Mouse (Mus musculus) thymus, postnatal 36 days (tissue): Measurements from ENCODE around the gene Lrp3.

Source experiments
- DNase-seq, 2 experiments: peaks; one replicate each; pipeline ENCODE4 v3.0.0; 2022; ENCODE audit warnings: mixed read lengths in 2 of 2

Lrp3 gene

DNA sequence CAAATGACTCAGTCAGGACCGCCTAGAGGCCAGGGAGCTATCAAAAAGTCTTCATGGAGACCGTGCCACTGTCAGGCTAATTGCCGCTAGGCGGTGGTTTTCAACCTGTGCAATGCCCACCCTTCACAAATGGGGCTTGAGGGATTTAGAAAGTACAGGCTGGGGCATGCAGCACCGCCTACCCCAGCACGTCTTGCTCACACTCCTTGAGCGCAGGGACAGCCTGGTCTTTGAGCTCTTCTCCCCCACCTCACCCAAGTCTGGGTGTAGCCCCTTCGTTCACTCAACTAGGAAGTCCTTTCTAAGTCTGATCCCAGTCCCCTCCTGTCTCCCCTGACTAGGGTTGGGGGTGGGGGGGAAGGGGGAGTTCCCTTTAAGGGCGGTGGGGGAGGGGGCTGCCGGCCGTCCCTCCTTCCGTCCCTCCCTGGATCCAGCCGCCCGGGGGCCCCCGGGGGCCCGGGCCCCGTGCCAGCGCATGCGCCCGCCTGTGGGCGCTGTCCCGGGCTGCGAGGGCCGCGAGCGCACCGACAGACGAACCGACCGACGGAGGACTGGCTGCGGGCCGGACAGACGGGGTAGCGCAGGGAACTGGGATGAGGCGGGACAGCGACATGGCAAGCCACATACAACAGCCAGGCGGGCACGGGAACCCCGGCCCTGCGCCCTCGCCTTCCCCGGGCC, 29.3 kb downstream of the Lrp3 start, which contains the start of gene Slc7a10:
Gene Slc7a10, plus strand, starts transcription at position 497 of the 681 bp plus-strand sequence.
- DNase-seq: no peak

DNA sequence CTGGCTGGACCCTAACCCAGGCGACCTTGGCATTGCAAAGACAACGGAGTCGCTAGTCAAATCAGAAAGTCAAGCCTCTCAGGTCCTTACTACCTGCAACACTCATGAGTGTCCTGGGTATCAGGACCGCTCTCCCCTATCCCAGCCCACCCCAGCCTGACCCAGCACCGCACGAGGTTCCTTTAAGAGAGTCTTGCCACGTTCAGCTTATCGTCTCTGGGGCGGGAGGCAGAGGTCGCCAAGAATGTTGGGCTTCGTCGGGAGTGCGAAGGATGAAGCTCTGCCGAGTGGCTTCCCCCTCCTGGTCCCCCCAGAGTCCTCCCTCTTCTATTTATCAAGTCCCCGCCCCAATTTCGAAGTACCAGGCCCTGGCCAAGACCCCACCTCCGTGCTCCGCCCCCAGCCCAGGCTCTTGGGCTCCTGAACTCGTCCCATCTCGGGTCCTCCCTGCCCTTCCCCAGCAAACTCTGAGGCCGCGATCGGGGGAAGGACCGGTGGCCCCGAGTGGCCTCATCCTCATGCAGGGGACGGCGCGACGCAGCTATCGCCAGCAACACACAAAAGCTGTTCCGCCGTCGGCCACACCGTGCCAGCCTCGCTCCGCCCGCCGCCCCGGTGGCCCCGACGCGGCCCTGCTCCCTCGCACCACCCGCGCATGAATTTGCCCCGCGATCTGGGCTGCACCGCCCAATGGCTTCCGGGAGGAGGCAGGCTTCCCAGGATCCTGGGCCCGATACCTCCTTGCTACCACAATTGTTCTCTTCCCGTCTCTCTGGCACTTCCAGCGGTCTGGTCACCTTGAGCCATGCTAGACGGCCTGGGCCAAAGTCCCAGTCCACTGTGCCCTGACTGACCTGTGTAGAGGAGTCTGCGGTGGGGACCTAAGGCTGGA, 30.2 kb downstream of the Lrp3 start:
- no peak for DNase-seq

DNA sequence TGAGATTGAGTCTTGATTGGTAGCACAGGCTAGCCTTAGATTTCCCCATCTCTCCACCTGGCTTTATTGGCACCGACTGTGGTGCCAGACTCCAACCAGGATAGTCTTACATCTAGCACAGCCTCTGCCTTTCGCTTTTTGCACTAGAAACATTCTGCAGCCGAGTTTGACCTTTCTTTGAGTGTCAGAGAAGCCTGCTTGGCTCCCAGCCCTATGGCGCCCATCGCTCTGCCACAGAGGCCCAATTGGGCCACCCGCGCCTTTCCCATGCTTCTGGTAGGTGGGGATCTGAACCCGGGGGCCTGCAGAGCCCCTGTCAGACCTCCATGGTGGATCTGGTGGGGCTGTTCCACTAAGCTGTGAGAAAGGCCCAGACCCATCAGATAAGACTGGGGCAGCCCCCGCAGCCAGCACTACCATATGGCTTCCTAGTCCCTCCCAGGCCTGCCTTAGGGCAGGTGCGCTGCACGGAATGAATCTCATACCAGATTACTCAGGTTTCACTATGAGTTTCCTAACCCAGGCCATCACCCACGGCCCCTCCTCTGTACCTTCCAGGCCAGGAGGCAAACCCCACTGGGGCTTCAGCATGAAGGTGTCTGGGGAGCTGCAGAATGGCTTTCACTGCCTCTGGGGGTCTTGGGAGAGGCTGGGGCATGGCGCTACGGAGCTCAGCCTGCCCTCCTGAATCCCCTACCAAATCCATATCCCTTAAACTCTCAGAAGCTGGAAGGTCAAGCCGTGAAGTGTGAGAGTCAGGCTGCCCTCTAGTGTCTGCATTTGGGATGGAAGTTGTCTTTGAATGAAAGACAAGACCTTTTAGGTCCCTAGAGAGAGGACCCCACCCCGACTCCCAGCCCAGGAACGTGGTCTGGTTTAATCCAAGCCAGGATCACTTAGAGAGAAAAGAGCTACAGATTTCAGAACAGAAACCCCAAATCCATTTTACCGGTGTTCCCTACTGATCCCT, 38.6 kb downstream of the Lrp3 start:
- DNase-seq: no peak

DNA sequence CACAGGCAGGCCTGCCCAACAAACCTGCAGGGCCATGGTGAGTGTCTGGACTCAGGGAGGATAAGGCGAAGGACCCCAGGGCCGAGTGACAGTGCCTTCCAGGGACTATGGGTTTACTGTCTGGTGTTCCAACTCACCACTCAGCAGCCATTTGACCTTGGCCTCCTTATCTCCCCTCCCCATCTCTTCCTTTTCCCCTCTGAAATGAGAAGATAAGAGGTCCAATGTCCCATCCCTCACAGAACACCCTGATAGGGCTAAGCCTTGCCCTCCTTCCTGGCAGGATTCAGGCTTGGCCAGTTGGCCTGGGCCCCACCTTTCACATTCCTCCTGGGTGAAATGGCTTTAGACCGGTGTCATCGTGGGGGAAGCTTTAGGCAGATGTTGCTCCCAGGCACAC, 39.8 kb downstream of the Lrp3 start:
- DNase-seq: no peak

DNA sequence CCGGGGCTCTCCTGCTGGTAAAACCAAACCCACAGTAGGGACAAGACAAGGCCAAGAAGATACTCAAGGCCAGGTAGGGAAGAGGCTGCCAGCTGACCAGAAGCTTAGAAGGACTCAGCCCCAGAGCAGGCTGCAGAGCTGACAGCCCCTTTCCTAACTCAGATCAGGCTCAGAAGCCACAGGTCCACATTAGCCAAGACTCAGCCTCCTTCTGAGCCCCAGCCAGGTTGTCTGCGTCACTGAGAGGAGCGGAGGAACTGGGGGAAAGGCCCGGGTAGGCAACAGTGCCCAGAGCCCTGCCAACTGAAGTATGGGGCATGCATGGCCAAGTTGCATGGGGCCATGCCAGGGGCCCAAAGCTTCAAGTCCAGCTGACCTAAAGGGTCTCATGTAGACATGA, 42.8 kb downstream of the Lrp3 start:
- no peak for DNase-seq

DNA sequence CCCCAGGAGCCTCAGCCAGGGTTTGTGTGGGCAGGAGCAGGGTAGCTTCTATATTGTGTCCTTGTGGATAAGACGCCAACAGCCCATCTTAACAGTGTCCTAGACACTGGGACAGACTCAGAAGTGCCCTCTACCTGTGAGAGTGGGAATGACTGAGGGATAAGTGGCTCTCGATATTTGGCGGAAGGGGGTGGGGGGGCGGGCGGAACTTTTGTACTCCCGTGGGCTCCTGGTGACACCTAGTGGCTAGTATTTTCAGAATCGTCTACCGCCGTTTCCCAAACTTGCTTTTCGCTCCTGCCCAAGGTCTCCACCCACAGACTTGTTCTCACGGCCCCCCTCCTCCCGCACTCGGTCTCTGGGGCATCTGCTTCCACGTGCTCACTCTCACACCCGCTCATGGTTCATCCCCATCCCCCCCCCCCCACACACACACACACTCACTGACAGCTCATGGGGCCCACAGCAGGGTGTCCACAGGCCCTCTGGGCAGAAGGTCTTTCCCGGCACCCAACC, 43.4 kb downstream of the Lrp3 start:
- DNase-seq: peak; percentile 32 to 37

DNA sequence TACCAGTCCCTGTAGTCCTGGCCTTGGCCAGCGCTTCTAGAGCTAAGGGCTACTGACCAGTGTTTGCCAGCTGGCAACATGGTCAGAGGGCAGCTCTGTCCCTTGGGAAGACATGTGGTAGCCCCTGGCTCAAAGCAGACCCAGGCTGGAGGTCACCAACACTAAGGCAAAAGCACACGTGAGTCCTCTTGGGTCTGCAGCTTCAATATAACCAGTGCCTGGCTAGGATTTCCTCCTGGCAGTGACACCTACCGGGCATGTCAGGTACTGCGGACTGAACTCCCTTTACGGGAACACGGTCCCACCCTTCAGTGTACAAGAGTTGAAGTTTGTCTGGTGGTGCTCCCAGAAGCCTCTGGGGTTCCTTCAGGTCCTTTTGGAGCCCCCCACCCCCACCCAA, 46.0 kb downstream of the Lrp3 start:
- DNase-seq: peak; percentile 70 to 78

DNA sequence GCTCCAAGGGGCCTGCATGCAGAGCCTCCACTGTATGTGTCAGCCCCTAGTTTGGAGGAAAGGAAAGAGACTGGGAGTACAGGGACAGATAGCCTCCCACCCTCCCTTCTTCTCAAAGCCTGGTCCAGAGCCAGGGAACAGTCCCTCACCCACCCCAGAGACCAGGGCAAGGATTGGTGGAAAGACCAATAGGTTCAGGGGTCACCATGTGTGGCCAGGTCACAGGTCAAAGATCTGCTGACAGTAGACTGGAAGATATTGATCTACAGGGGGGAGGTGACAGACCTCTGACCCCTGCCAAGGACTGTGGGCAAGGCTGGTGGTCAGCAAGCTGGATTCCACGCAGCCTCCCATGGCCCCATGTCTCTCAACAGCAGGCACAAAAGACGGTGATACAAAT, 47.4 kb downstream of the Lrp3 start:
- DNase-seq: no peak

DNA sequence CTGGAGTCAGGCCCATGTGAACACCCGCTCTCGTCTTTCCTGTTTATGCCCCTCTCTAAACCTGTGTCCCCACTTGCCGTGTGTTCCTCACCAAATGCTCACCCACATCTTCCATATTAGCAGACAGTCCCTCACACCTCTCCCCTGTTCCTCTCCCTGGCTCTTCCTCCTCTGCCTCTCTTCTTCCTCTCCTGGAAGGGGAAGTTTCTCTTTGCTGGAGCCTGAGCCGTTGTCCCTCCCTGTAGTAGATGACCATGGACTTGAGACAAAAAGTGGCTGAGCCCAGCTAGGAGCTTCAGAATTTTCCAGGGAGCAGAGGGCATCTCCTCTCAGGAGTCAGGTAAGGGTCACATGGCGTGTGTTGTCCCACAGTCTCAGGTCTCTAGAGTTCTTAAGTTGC, 48.3 kb downstream of the Lrp3 start:
- no peak for DNase-seq

DNA sequence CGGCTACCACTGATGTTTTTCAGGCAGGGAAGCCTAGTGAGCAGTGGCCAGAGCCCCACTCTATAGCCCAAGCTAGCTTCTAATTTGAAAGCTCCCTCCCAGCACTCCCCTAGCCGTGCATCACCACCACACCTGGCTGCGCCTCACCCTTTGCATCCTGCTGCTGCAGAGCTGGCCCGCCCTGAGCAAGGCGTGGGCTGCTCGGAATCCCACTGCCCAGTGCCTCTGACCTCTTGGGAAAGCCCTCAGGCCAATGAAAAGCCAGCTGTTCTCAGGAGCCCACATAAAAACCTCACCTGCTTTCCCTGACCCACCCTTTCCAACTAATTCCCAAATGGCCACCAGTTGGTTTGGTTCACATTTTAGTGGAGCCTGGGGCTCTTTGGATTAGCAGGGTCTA, 51.2 kb downstream of the Lrp3 start:
- no peak for DNase-seq

DNA sequence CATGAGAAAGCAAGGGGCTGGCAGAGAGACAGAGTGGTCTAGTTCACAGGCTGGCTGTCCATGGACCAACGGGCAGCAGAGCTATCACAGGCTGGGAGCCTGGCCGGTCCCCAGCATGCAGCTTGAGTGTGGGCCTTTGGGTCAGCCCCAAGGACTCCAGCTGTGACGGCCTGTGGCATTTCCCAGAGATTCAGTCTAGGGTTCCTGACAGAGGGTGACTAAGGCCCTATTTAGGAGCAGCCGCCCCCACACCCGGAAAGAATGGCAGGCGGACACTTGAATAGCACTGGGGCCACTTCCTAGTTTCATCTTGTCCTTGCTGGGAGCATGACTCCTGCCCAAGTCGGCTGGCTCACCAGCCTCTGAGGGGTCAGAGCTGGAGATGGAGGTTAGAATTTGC, 51.7 kb downstream of the Lrp3 start:
- no peak for DNase-seq

DNA sequence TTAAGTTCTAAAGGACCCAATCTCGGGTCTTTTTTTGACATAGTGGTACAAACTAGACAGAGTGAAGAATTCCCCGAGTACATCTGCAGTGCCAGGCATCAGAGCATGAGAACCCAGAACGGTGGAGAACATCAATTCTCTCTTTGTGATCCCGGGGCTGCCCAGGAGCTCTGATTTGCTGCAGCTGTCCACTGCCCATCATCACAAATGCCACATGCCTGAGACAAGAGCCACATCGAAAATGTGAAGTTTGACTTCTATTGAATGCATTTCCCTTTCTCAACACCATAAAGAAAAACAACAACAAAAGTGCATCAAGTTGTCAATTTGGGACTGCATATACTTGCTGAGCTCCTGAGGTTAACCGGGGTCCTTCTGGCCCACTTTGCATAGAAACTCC, 52.9 kb downstream of the Lrp3 start:
- DNase-seq: no peak

DNA sequence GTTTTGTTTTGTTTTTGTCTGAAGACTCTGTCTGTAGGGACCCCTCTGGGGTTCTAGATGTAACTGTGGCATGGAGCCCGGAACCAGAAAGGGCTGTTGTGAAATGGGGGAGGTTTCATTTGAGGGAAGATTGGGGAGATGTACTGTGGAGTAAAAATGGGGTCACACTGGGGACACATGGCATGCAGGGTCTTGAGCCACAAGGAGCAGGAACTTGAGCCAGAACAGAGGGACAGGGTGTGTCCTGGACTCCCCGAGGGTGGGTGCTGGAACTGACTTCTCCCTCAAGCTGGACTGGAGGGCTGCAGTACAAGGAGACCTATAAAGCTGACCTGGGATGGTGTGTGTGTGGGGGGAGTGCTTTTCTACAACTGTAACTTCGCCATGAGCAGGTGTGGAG, 57.8 kb downstream of the Lrp3 start:
- DNase-seq: no peak

DNA sequence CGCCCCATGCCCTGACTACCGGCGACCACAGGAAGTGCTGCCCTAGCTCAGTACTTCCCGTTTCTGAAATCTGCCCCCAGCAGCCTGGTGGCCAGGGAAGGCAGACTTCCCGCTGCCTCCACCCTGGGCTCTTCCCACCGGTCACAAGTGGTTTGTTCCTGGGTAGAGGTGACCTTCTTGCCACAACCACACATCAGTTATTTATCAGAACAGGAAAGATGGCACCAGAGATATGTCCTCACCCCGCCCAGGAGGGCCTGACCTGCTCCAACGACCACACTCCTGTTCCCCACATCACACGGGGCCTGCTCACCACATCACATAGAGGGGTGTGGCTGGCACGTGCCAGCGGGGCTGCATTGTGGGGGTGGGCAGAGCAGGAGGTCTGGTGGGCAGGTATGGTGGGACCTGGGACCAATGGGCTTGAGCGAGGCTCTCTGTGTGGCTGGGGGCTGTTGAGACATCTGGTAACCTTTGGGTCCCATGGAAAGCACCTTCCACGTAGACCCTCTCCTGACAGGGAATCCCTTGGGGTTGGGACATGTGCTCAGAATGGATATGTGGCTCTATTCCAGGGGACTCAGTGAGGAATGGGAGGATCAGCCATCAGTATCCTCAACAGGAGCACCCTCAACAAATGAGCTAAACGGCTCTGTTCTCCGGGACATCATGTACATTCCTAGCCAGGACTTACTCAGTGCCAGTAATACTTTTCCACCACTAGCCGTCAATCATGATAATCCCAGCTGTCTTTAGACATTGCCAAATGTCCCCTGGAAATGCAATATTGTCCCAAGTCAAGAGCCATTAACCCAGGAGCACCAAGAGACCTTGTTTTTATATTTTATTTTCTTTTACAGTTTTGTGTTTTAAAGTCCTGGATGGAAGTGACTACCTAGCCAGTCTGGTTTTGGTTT, 58.5 kb downstream of the Lrp3 start:
- no peak for DNase-seq

DNA sequence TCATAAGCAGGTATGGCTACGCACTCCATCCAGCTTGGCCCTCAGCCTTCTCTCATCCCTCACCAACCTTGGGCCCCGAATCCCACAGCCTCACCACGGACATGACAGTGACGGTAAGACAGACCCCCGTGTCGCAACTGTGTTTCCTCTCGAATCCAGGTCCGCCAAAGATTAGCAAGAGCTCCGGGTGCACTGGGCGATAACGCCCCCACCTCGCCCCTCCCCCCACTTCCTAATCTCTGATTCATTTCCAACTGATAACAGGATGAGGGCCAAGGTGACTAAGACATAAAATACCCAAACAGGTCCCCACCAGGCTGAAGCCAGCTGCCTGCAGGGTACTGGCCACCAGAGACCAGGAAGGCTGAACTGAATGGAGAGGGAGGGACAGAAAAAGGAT, 60.8 kb downstream of the Lrp3 start:
- DNase-seq: no peak

DNA sequence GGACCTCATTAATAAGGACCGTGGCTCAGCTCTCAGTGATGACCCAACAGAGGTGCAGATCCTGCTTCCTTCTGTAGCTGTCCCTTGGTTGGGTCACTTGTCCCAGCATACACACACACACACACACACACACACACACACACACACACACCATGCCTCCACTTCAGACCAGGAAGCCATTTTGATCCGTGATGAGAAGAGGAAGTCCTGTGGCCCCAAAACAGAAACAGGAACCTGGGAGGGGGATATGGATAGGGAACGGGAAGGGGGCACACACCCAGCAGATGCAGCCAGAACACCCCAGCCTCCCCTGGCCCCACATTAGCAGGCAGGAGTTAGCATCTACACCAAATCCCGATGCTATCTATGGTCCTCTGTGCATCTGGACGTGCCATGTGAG, 64.4 kb downstream of the Lrp3 start:
- no peak for DNase-seq
